Mouse (Mus musculus): ENCODE results near the gene Ptk7.

The Ptk7 gene

DNA sequence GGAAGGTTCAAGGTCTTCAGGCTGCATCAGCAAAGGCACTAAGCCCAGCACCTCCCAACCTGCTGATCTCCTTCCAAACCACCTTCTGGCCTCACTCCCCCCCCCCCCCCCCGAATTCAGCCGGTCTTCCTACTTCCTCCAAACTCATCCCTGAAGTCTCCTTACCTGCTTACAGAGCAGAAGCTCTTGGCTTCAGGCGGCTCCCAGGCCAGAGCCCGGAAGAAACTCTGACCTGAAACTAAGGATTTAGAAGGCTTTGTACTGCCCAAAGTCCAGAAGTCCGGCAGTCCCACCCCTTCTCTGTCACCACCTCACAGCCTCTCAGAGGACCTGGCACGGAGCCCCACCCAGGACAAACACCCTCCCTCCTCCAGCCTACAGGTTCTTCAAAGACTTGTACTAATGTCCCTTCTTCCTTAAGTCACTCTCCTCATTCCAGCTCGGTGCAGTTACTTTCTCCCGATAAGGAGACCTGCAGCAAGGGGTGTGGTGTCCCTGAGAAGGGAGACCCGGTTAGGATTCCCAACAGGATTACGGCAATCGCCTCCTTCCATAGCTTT, 15.7 kb upstream of the Ptk7 start:
- DNase-seq (ENCODE audit: low read depth, low spot score): peak; percentile 24

DNA sequence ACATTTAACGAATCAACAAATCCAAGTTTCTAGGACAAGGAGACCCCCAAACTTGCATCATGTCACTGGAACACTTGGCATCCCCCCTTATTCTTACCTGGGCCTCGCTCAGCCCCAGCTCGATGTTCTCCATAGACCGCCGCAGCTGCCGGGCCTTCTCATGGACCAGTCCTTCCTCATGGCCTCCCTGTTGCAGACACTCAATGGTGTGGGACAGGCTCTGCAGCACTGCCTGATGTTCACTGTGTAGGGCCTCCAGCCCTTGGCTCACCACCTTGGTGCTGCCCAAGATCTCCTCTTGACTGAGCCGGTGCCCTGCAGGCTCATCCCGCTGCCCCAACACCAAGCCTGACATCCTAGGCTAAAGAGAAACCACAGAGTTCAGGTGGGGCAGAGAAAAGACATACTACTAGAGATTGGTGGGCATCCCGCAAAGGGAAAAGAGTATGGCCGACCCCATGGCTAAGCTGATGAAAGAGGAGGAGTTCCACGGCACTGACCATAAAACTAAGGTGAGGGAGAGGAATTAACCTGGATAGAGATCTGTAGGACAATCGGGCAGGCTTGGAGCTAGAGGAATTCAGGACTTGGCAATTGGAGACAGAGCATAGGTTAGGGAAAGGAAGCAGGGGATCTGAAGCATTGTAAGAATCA, 15.0 kb upstream of the Ptk7 start:
- no peak for DNase-seq (ENCODE audit: low read depth, low spot score)

DNA sequence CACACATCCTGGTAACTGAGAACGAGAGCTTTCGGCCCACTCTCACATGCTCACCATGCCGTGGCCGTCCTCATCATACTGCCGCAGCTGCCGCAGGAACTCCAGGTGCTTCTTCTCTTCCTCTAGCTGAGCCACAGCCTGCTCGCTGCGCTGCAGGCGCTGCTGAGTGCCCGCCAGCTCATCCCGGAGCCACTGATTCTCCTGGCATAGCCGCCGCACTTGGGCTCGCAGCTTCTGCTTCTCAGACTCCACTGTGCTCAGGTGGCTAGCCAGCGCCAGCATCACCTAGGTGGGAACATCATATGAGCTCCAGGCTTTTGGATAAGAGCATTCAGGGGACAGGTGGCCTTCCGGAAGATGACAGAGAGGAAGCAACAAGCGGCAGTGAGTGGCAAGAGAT, 12.8 kb upstream of the Ptk7 start:
- no peak for DNase-seq (ENCODE audit: low read depth, low spot score)

DNA sequence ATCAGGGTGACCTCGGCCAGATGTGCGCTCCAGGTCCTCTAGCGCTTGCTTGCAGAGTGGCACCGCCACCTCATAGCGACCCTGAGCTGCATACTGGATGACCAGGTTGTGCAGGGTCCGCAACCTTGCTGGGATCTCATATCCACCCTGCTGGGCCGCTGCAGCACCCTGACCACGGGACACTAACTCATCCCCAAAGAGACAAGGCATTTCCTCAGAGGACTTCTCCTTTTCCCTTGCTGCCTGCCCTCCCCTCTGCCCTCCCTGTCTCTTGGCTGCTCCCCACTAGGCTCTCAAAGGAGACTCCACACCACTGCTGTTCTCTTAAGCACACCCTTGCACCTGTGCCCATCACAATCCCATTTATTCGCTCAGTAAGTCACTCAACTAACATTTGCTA, 10.6 kb upstream of the Ptk7 start:
- no peak for DNase-seq (ENCODE audit: low read depth, low spot score)

DNA sequence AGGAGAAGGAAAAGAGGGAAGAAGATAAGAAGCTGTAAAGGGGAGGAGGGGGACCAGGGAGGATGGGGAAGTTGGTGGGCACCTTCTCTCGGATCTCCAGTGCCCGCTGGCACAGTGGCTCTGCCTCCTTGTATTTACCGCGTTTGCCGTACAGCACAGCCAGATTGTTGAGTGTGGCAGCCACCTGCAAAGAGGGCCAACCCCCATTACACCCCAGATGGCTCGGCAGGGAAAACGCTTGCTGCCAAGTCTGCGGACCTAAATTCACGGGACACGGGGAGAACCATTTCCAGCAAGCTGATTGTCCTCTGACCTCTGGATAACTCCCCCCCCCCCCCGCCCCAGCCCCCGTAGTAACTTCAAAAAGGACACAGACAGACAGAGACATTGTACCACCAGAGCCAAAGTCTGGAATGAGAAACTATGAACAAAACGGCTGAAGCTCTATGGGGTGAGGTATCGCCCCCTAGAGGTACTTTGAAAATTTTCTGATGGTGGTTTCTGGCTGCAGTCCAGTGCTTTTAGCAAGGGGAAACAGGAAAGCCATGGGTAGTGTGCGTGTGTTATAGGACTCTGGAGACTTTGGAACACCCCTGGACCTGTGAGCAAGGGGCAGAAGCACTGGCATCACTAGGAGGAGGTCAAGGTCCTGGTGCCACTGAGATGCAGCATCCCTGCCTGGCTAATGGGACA, 7.7 kb upstream of the Ptk7 start:
- peak; percentile 75 for DNase-seq (ENCODE audit: low read depth, low spot score)

DNA sequence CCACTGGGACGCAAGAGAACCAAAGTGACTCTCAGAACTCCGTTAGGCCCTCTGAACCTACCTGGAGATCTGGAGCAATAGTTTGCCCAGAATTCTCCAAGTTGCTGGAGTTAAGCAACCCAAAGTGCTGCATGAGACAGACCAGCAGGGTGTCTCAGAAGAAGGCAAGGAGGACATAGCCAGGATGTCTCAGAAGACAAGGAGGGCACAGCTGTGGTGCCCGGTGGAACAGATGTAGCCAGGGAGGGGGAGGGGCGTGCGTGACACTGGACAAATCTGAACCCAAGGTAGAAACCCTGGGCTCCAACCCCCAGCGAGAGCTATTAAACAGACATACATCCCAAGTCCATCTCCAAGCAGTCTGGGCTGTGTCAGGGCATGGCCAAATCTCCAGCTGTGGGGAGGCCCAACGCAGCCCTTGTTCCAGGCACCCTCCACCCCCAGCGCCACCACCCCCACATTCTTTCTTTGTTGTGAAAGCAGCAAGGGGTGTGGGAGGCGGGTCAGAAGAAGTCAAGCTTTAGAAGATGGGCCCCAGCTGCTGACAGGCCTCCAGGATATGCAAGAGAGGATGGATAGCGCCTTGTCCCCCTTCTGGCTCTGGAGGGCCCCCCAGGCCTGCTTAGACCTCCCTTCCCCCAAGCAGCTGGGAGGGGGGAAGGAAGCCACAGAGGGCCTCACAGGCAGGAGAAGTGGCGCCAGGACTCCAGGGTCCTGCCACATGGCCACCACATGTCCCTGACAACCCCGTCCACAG, 559 bp upstream of the Ptk7 start:
- no peak for DNase-seq (ENCODE audit: low read depth, low spot score)

DNA sequence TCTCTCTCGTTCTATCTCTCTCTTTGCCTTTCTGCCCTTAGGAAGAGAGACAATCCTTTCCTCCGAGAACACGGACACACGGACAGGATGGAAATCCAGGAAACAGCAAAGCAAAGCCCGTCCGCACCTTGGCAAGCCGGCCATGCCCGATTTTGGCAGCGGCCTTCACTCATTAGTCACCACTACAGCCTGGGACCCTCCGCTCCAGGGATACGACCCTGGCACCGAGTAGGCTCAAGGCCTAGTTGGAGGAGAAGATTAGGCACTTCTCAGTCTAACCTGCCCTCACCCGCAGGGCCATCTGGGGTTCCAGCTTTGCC, 873 bp downstream of the Ptk7 start:
- no peak for DNase-seq (ENCODE audit: low read depth, low spot score)

DNA sequence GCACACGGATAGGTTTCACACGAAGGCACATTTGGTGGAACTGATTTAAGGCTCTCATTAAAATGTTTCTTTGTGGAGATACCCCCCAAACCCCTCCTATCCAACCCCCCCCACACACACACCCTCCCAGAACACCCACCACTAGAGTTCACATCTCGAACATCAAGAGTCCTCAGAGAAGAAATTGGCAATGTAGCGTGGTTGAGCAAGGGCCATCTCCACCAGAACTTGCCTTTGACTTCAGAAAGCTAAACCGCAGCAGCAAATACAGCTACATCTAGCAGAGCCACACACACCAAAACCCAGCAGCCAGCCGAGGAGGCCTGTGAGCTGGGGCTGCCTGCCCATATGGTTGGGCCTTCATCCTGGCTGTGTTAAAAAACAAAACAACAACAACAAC, 1.9 kb downstream of the Ptk7 start:
- no peak for DNase-seq (ENCODE audit: low read depth, low spot score)

DNA sequence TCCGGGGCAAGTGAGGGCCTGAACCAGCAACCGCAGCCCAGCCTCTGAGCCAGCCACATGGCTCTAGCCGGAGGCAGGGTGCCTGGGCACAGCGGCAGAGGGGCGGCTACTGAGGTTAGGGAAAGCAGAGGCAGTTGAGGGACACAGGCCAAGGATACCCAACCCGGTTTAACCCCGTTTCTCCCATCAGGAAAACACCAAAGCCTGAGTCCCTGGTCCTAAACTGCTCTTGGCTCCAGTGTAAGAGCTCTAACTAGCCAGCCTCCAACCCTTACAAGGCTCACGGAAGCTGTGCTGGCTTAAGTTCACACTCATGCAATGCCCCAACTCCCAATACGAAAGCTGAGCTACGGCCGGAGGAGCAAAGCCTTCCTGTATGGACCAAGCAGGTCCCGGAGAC, 4.7 kb downstream of the Ptk7 start:
- no peak for DNase-seq (ENCODE audit: low read depth, low spot score)

DNA sequence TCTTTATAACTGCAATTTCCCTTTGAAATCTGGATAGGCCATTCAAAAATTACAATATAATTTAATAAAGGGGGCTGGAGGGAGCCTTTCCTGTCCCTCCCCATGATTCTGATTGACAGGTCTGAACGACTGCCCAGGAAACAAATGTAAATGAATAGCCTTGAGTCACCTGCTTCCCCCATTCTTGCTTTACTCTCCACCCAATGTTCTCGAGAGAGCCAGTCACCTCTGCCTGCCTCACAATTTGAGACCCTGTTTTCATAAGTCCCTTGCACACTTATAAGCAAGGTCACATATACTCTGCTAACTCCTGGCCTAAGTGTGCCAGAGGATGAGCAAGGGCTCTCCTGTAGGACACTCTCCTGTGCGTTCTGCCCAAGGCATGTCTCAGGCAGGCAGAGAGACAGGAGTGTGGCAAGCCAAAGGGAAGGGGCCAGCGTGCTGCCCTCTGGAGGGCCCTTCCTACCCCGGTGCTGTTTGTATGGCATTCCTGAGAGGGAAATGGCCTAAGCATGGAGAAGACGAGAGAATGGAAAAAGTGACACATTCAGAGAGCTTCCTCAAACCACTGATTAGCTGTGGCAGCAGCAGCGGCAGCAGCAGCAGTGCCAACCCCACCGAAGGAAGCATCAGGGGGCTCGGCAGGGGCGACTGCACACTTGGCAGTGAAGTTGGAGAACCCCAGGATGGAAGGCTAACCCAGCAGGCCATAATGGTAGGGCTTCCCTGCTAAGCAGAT, 5.3 kb downstream of the Ptk7 start:
- no peak for DNase-seq (ENCODE audit: low read depth, low spot score)

DNA sequence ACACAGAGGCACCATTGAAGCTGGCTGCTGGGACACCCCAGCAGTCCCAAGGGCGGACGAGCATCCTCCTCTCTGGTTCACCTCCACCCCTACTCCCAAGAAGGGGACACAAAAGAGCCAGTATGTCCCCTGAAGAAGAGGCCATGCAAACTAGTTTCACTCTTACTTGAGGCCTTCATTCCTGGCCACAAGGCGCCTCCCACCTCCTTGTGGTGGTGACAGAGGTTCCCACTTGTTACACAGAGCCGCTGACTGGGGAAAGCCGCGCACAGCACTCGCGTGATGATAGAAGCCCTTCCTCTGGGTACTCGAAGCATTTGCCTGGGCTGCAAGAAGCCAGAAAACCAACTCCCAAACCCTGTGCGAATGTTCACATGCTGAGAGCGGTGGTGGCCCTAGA, 7.0 kb downstream of the Ptk7 start:
- DNase-seq (ENCODE audit: low read depth, low spot score): no peak

DNA sequence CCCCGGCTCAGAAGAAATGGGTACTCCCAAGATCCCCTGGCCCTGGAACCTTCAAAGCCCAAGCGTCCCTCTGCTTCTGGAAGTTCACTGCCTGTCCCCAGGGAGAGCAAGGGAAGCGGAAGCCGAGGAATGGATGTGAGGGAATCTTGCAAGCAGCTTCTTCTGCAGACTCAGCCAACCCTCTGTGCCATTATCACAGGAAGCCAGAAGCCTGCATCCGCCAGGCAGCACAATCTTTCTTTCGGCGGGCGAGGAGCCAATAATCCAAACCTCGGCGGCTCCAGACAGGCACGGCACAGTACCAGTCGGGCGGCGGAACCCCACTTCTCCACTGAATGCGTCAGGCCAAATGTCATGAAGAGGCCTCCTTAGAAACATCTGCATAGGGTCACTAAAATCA, 8.0 kb downstream of the Ptk7 start:
- DNase-seq (ENCODE audit: low read depth, low spot score): no peak

DNA sequence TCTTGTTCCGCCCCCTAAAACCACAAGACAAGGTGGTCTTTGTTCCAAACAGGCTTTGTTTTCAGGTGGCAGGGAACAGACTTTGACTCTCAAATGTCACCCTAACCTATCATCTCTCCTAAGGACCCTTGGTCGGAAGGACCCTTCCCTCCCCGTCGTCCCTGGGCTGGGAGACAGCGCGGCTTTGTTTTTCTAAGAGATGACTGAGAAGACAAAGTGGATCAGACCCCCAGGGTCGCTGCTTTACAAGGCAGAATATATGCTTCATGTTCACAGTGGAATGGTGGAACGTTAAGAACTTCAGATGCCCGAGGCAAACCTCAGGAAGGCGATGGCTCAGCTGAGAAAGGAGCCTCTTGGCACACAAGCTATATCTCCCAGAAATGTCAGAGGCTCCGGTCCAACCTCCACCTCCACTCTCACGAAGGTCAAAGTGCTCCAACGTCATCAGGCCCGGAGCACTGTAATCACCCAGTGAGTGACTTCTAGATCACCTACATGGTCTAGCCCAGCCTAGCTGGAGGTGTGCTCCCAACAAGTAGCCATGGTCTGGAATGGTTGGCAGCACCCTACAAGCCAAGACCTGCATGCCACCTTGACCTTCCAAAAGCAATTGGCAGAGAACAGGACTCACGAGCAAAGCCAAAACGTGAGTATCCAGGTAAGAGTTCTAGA, 9.5 kb downstream of the Ptk7 start:
- no peak for DNase-seq (ENCODE audit: low read depth, low spot score)

DNA sequence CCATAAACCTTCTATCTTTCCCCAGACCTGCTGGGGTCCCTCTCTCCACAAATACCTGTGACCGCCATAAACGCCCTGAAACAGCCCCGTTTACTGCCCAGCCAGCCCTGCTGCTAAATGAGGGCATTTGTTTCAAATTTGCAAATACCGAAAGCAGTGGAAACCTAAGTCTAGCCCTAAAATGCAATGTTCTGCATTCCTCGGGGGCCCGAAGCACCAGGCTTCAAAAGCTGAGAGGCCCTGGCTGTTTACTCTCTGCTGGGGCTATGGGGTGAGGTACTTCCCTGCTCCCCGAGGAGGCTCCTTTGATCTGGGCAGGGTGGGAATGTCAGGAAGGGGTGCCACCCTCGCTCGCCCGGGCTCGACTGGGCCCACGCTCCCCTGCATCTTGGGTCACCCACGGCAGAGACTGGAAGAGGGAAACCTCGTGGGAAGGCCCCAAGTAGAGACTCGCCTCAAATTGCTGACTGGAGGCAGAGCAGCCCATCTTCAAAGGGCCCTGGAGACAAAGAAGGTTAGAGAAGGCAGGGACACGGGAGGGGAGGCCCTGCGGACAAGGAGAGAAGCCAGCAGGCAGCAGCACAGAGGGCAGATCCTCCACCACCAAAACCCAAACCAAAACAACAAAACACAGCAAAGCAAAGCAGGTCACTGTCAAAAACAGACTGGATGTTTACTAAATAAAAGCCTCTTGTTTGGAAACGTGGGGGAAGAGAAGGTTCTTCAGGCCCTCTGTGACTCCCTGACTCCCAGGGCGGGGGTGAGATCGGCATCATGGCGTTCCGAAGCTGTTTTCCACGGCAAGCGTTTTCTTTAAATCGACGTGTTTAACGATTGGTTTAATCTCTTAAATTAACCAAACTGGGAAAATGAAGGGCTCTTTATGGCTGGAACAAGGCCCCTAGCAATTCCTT, 10.3 kb downstream of the Ptk7 start:
- no peak for DNase-seq (ENCODE audit: low read depth, low spot score)

DNA sequence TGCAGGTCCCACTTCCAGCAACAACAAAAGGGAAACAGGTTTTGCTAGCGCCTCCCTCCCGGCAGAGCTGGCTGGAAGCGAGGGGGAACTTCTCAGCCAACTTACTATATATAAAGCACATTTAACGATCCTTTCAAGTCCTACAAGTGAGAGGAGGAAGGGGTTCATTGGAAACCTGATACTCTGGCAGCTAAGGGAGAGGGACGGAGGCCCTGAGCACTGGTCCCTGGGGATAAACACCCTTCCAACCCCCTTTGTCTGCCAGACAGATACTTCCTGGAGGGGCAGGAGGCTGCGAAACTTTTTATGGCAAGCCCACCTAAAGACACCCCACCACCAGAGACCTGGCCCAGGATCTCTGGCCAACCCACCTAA, 10.9 kb downstream of the Ptk7 start:
- no peak for DNase-seq (ENCODE audit: low read depth, low spot score)

DNA sequence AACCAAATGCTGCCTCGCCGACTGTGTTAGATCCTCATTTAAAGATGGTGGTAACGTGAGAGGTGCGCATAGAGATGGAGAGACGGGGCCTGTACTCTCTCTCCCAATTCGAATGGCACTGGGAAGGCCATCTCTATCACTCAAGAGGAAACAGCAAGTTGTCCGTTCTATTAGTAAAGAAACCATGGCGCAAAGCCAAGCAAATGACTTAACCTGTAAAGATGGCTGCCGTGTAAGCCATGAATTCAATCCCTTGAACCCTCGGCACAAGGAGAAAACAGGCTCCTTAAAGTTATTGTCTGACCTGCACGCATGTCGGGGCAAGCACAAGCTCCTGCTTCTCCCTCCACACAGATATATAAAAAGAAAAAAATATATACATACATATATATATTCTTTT, 11.5 kb downstream of the Ptk7 start:
- no peak for DNase-seq (ENCODE audit: low read depth, low spot score)

DNA sequence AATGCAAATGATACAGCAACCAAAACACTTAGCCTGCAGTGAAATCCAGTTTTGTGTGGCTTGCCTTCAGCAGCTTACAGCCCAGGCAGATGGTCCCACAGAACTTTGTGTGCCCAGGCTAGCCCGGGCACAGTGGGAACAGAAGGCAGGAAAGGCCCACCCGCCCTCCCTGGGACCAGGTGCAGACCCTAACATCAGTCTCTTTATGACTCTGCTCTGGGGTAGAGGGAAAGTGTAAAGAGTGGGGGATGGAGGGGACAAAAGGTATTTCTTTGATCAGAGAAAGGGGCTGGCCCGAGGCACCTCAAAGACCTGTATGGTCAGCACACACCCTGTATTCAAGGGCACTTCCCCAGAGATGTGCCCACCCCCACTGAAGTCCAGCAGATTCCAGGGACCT, 16.1 kb downstream of the Ptk7 start:
- DNase-seq (ENCODE audit: low read depth, low spot score): no peak

DNA sequence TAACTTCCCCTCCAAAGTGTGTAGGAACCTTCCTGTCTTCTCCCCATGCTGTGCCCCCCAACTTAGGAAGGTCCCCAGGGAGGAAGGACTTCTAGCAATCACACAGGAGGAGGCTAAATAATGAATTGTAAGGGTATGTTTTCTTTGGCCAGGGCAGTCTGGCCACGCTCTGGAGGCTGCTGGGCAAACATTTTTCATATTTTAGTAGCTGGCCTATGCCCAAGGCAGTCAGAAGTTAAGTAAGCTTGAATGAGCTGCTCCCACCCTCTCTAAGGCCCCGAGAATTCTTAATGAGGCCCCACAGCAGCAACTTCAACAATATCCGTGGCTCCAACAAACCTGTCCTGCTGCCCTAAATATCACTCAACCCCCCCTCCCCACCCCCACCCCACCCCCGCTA, 16.5 kb downstream of the Ptk7 start:
- no peak for DNase-seq (ENCODE audit: low read depth, low spot score)

DNA sequence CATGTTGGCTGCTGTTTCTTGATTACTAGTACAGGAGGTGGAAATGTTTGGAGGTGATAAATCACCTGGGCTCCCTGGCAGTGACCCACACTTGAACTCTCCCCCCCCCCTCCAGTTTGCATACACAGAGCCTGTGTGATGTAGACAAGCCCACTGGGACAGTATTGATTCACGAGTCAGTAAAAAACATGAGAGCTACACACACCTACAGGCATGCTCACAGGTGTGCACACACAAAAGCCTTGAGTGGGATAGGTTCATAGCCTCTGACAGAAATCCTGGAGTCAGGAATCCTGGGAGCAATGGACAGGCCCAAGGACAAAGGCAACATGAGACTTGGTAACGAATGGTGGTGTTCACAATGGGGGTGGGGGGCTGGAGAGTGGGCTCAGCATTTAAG, 17.1 kb downstream of the Ptk7 start:
- DNase-seq (ENCODE audit: low read depth, low spot score): no peak

DNA sequence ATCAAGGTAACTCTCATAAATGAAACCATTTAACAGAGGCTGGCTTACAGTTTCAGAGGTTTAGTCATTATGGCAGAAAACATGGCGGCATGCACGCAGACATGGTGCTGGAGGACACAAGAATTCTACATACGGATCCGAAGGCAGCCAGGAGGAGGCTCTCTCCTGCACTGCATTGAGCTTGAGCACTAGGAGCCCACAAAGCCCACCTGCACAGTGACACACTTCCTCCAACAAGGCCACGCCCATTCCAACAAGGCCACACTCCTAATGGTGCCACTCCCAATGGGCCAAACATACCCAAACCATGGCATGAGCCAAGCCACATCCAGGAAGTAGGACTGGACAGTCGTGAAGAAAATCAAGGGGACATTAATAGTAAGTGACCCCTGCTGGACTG, 18.0 kb downstream of the Ptk7 start:
- DNase-seq (ENCODE audit: low read depth, low spot score): no peak
